In genomic region chr1:165642780-165643311, GRCm38 (mm10) we compare ENCODE assay signal across 8 mouse cellular contexts. TPM values are rescaled to one million over a fixed set of nuclear protein-coding genes. Genes with fewer than 3 reads are reported as not detected.
DNase-seq lines count a peak whose midpoint lies in the region; ATAC-seq and TF ChIP-seq lines count a peak whose summit lies in the region.

No protein-coding gene starts in this region.

- peak overlapping the region; percentile 93 for H3K9ac ChIP-seq in kidney, embryonic 14.5 days (ENCODE audit: low read depth, low read length)
- H3K9ac ChIP-seq in liver, embryonic 14.5 days (replicated peaks) = peak overlapping the region; percentile 78
- H3K9ac ChIP-seq in neural tube, embryonic 14.5 days (replicated peaks; ENCODE audit: low read depth, low read length) = peak overlapping the region; percentile 90

- peaks cover 4% of the 10 kb centered on the region; the same call in 1 of the 2 replicates for H3K4me1 ChIP-seq in thymus, adult 2 months (replicated peaks; ENCODE audit: control insufficient read depth, insufficient read depth, low read length)
- H3K4me1 ChIP-seq in kidney, embryonic 14.5 days (ENCODE audit: control insufficient read depth, insufficient read depth, low read length) = no peaks in the 10 kb centered on the region
- peaks cover 7 to 11% of the 10 kb centered on the region in 2 experiments; a peak in 3 of 4 replicates for H3K4me1 ChIP-seq in liver, embryonic 14.5 days (replicated peaks; ENCODE audit: control insufficient read depth in 2 of 2, insufficient read depth in 2 of 2, low read length in 1 of 2)
- H3K4me1 ChIP-seq in neural tube, embryonic 14.5 days (ENCODE audit: control insufficient read depth, insufficient read depth, low read length) = no peaks in the 10 kb centered on the region

- peak overlapping the region; percentile 83 for H3K4me3 ChIP-seq in thymus, adult 2 months (ENCODE audit: control insufficient read depth, insufficient read depth, low read length)
- peak overlapping the region; percentile 81 for H3K4me3 ChIP-seq in kidney, embryonic 14.5 days (ENCODE audit: low read length)
- H3K4me3 ChIP-seq in liver, embryonic 14.5 days (ENCODE audit: insufficient read depth in 1 of 2, low read depth in 2 of 2, low read length in 2 of 2) = peak overlapping the region; percentile 77 to 89
- peak overlapping the region; percentile 82 for H3K4me3 ChIP-seq in neural tube, embryonic 14.5 days (ENCODE audit: low read depth, low read length)

- no peaks in the 10 kb centered on the region for H3K9me3 ChIP-seq in kidney, embryonic 14.5 days (ENCODE audit: control insufficient read depth, low read length)
- H3K9me3 ChIP-seq in liver, embryonic 14.5 days (ENCODE audit: control insufficient read depth, low read length) = no peaks in the 10 kb centered on the region
- no peaks in the 10 kb centered on the region for H3K9me3 ChIP-seq in neural tube, embryonic 14.5 days (ENCODE audit: control insufficient read depth, low read length)

- H3K36me3 ChIP-seq in thymus, adult 2 months (ENCODE audit: control insufficient read depth, insufficient read depth, low read length) = no peaks in the 10 kb centered on the region
- no peaks in the 10 kb centered on the region for H3K36me3 ChIP-seq in kidney, embryonic 14.5 days (ENCODE audit: control insufficient read depth, insufficient read depth, low read length)
- no peaks in the 10 kb centered on the region for H3K36me3 ChIP-seq in liver, embryonic 14.5 days (replicated peaks; ENCODE audit: control insufficient read depth, insufficient read depth, low read depth)
- no peaks in the 10 kb centered on the region for H3K36me3 ChIP-seq in neural tube, embryonic 14.5 days (ENCODE audit: control insufficient read depth, insufficient read depth, low read length)

- 5% methylated on average over 16 of the region's 16 CpGs for WGBS in thymus, adult 2 months
- 1% methylated on average over 14 of the region's 16 CpGs for WGBS in kidney, embryonic 14.5 days
- 2% methylated on average over 16 of the region's 16 CpGs for WGBS in liver, embryonic 14.5 days (ENCODE audit: insufficient replicate concordance)
- WGBS in neural tube, embryonic 14.5 days = 0% methylated on average over 16 of the region's 16 CpGs

- no peak for DNase-seq in thymus, adult 2 months
- DNase-seq in thymus, postnatal 4 days = no peak
- peak; percentile 50 for DNase-seq in embryo, embryonic 11.5 days (ENCODE audit: low read depth, low spot score)
- peak; percentile 61 to 65 for DNase-seq in heart, adult 9 months (ENCODE audit: low spot score in 2 of 2)
- no peak for DNase-seq in liver, embryonic 14.5 days (ENCODE audit: low read depth in 3 of 3, low spot score in 3 of 3)

- TF ChIP-seq EP300 in liver, embryonic 14.5 days (IDR thresholded peaks at IDR 0.05; ENCODE audit: low read depth) = no peak

- TF ChIP-seq POLR2A in thymus, adult 2 months (IDR thresholded peaks at IDR 0.05; ENCODE audit: control insufficient read depth, extremely low read depth, insufficient read depth, low read length, poor library complexity) = no peak

- H3K4me2 ChIP-seq in kidney, embryonic 14.5 days (replicated peaks; ENCODE audit: low read depth, low read length) = peak overlapping the region; percentile 66
- peak overlapping the region; percentile 87 for H3K4me2 ChIP-seq in liver, embryonic 14.5 days (ENCODE audit: low read depth)
- H3K4me2 ChIP-seq in neural tube, embryonic 14.5 days (ENCODE audit: low read depth, low read length) = peak overlapping the region; percentile 44

- no peaks in the 10 kb centered on the region for H3K27me3 ChIP-seq in thymus, adult 2 months (ENCODE audit: control insufficient read depth, insufficient read depth, low read length)
- H3K27me3 ChIP-seq in kidney, embryonic 14.5 days (ENCODE audit: control insufficient read depth, insufficient read depth, low read length) = no peaks in the 10 kb centered on the region
- no peaks in the 10 kb centered on the region for H3K27me3 ChIP-seq in liver, embryonic 14.5 days (ENCODE audit: control insufficient read depth, insufficient read depth, low read length)
- H3K27me3 ChIP-seq in neural tube, embryonic 14.5 days (ENCODE audit: control insufficient read depth, insufficient read depth, low read length) = no peaks in the 10 kb centered on the region

- H3K27ac ChIP-seq in thymus, adult 2 months (ENCODE audit: control insufficient read depth, insufficient read depth, low read length) = no peak overlapping the region
- peak overlapping the region; percentile 94 for H3K27ac ChIP-seq in kidney, embryonic 14.5 days (ENCODE audit: low read depth, low read length)
- H3K27ac ChIP-seq in liver, embryonic 14.5 days = no peak overlapping the region
- peak overlapping the region; percentile 93 for H3K27ac ChIP-seq in neural tube, embryonic 14.5 days (ENCODE audit: low read depth, low read length)

- ATAC-seq in kidney, embryonic 14.5 days (ENCODE audit: low FRiP score, low TSS enrichment) = peak; percentile 82
- ATAC-seq in liver, embryonic 14.5 days (ENCODE audit: insufficient read depth) = peak; percentile 26
- peak; percentile 78 for ATAC-seq in neural tube, embryonic 14.5 days (ENCODE audit: low read depth)
- no peak for ATAC-seq in inflammation-experienced regulatory T-cells, adult 6 months

- no peak for TF ChIP-seq CTCF in thymus, adult 2 months (IDR thresholded peaks at IDR 0.05; ENCODE audit: borderline replicate concordance, control insufficient read depth, extremely low read depth, insufficient read depth, low read length, poor library complexity)
- no peak for TF ChIP-seq CTCF in liver, embryonic 14.5 days (IDR thresholded peaks at IDR 0.05; ENCODE audit: low read depth)

RNA-seq across cellular contexts. Expression of gene Mpzl1, which starts 8.5 kb away (rescaled TPM):
- polyA plus RNA-seq in thymus, adult 2 months (2012; rRNA removed) = 4.6 and 5.9 TPM in 2 replicates
- 196 and 253 TPM in 2 replicates for polyA plus RNA-seq in kidney, embryonic 14.5 days (2014; fragmentation: Nextera tagmentation; extraction: Ambion mirVana)
- 18.1 and 19.4 TPM in 2 replicates for polyA plus RNA-seq in liver, embryonic 14.5 days (2012; rRNA removed)
- 24.6 and 25.1 TPM in 2 replicates for polyA plus RNA-seq in liver, embryonic 14.5 days (2014; fragmentation: Nextera tagmentation; extraction: Ambion mirVana)
- 155 and 182 TPM in 2 replicates for polyA plus RNA-seq in neural tube, embryonic 14.5 days (2014; fragmentation: Nextera tagmentation; extraction: Ambion mirVana)
- under 1 TPM in 2 of 3 experiments, not detected in 1; 0.70 to 0.77 TPM for polyA plus RNA-seq in inflammation-experienced regulatory T-cells, adult 6 months (2017; shearing (Covaris generic))

Comparison
In these comparisons a context has a peak if more than half of its experiments do, and no peak if none do; other contexts are left out.
1. DNase-seq: peak in embryo, embryonic 11.5 days (single experiment) and heart, adult 9 months (2 of 2); none in thymus, adult 2 months (single experiment), thymus, postnatal 4 days (single experiment) and liver, embryonic 14.5 days (0 of 3).
2. H3K27ac ChIP-seq: peak in kidney, embryonic 14.5 days (single experiment) and neural tube, embryonic 14.5 days (single experiment); none in thymus, adult 2 months (single experiment) and liver, embryonic 14.5 days (single experiment).
3. Peak in every context shown above with its lines, with median percentiles within 50 percentile points of each other: H3K4me3 ChIP-seq, H3K4me2 ChIP-seq and H3K9ac ChIP-seq.